Mouse (Mus musculus) cortical plate, adult 2 months (tissue): ENCODE data around the gene Akt1s1. TPM values are rescaled to one million over a fixed set of nuclear protein-coding genes. Genes with fewer than 3 reads are reported as not detected.

ENCODE experiments used
- H3K27ac ChIP-seq: fragments of 200-500 bp; 2 replicates; pipeline ENCODE4 v1.5.1; 2012; ENCODE audit warnings: low read length, control low read depth, inconsistent platforms; ENCODE audit not compliant: insufficient read depth
- H3K4me1 ChIP-seq: fragments of 200-500 bp; 2 replicates; pipeline ENCODE4 v1.6.1; 2011; ENCODE audit warnings: low read length; ENCODE audit not compliant: control insufficient read depth, insufficient read depth
- H3K4me3 ChIP-seq: fragments of 200-500 bp; 2 replicates; pipeline ENCODE4 v1.5.1; 2011; ENCODE audit warnings: mild to moderate bottlenecking, low read length, control low read depth; ENCODE audit not compliant: insufficient read depth
- CTCF ChIP-seq: fragments of 200-500 bp; IDR thresholded peaks from 2 replicates; pipeline ENCODE4 v1.5.1; 2011; ENCODE audit warnings: mild to moderate bottlenecking, control low read depth, low read length; ENCODE audit not compliant: insufficient read depth; ENCODE audit errors: extremely low read depth
- POLR2A ChIP-seq: fragments of 200-500 bp; IDR thresholded peaks from 2 replicates; pipeline ENCODE4 v1.6.1; 2011; ENCODE audit warnings: mild to moderate bottlenecking, low read length, control low read depth; ENCODE audit not compliant: insufficient read depth; ENCODE audit errors: extremely low read depth
- polyA plus RNA-seq: library from polyadenylated mRNA; depleted of rRNA; stranded (reverse); fragments of >200 nt; gene quantifications from 2 replicates; pipeline ENCODE4 v1.2.3, GENCODE M21; 2012

Gene Akt1s1
- polyA plus RNA-seq, 1 experiment = 97.5 TPM

- TF ChIP-seq CTCF (no peak), POLR2A (no peak)
- peaks cover 14% of the 10 kb centered on the region for H3K4me1 ChIP-seq
- H3K27ac ChIP-seq = no peak overlapping the region
- no peak overlapping the region for H3K4me3 ChIP-seq
Measured at GRCm38 (mm10) chr7:44888256-44889105, 39.7 kb downstream of the Akt1s1 start.

- H3K4me3 ChIP-seq = no peak overlapping the region
- peaks cover 16% of the 10 kb centered on the region for H3K4me1 ChIP-seq
- H3K27ac ChIP-seq = no peak overlapping the region
- TF ChIP-seq POLR2A (no peak), CTCF (no peak)
Measured at GRCm38 (mm10) chr7:44890180-44890579, 41.4 kb downstream of the Akt1s1 start.

- Histone ChIP-seq H3K4me3 (peak overlapping the region; percentile 97; the same call in 1 of the 2 replicates), H3K4me1 (peaks cover 16% of the 10 kb centered on the region), H3K27ac (no peak overlapping the region)
- no peak for TF ChIP-seq POLR2A
- no peak for TF ChIP-seq CTCF
Measured at GRCm38 (mm10) chr7:44890737-44891136, 41.9 kb downstream of the Akt1s1 start.

- TF ChIP-seq CTCF (no peak), POLR2A (no peak)
- H3K4me3 ChIP-seq = peak overlapping the region; percentile 97
- H3K4me1 ChIP-seq = peaks cover 13% of the 10 kb centered on the region
- no peak overlapping the region for H3K27ac ChIP-seq
Measured at GRCm38 (mm10) chr7:44891611-44892010, 42.8 kb downstream of the Akt1s1 start.

- no peak for TF ChIP-seq CTCF
- peak; percentile 55; the same call in 1 of the 2 replicates for TF ChIP-seq POLR2A
- Histone ChIP-seq H3K4me3 (peak within 1 kb of the TSS; percentile 97), H3K27ac (peak within 1 kb of the TSS; percentile 93), H3K4me1 (peaks cover 13% of the 10 kb centered on the region)
Measured at GRCm38 (mm10) chr7:44892276-44892921, 43.6 kb downstream of the Akt1s1 start, which contains the start of gene Med25. TSS of gene Med25 (minus strand) at chr7:44892712.

- Histone ChIP-seq H3K4me3 (no peak overlapping the region), H3K4me1 (peaks cover 12% of the 10 kb centered on the region), H3K27ac (peak overlapping the region; percentile 1; the same call in 1 of the 2 replicates)
- TF ChIP-seq CTCF = no peak
- no peak for TF ChIP-seq POLR2A
Measured at GRCm38 (mm10) chr7:44893197-44893596, 44.4 kb downstream of the Akt1s1 start.

- H3K4me3 ChIP-seq = no peak overlapping the region
- H3K4me1 ChIP-seq = peaks cover 7% of the 10 kb centered on the region
- H3K27ac ChIP-seq = no peak overlapping the region
- TF ChIP-seq POLR2A (no peak), CTCF (no peak)
Measured at GRCm38 (mm10) chr7:44894175-44894574, 45.4 kb downstream of the Akt1s1 start.

- Histone ChIP-seq H3K27ac (peak overlapping the region; percentile 91), H3K4me3 (peak overlapping the region; percentile 50), H3K4me1 (peaks cover 7% of the 10 kb centered on the region)
- TF ChIP-seq POLR2A (no peak), CTCF (no peak)
Measured at GRCm38 (mm10) chr7:44895206-44895592, 46.4 kb downstream of the Akt1s1 start.

GRCm38 (mm10) chr7:44895593-44896434 lies 47.0 kb downstream of the Akt1s1 start, which contains the start of gene Fuz:
TSS of gene Fuz (plus strand) at chr7:44896079.
- peak within 1 kb of the TSS; percentile 91 for H3K27ac ChIP-seq
- TF ChIP-seq CTCF (peak; percentile 42), POLR2A (peak; percentile 81; the same call in 1 of the 2 replicates)

More at GRCm38 (mm10) chr7:44895593-44896434, 47.0 kb downstream of the Akt1s1 start, which contains the start of gene Fuz:
- Histone ChIP-seq H3K4me3 (peak within 1 kb of the TSS; percentile 50), H3K4me1 (peaks cover 4% of the 10 kb centered on the region)
